Mouse (Mus musculus) liver, postnatal 0 days (tissue): ENCODE measurements around the gene Pdxdc1.

ENCODE experiments used
- CTCF ChIP-seq: sonication (generic); IDR thresholded peaks from 2 replicates; pipeline ENCODE4 v1.5.1; 2016; ENCODE audit warnings: antibody characterized with exemption, low read depth
- EP300 ChIP-seq: IDR thresholded peaks from 2 replicates; pipeline ENCODE4 v1.6.1; 2016; ENCODE audit warnings: antibody characterized with exemption, low read depth, mild to moderate bottlenecking

GRCm38 (mm10) chr16:13892850-13893249 lies 10.1 kb downstream of the Pdxdc1 start:
- no peak for TF ChIP-seq CTCF
- no peak for TF ChIP-seq EP300
